Mouse (Mus musculus) testis, adult 2 months (tissue): Measurements from ENCODE around the gene Fbxl12. TPM values are rescaled to one million over a fixed set of nuclear protein-coding genes. Genes with fewer than 3 reads are reported as not detected.
A peak's percentile ranks its signal among the peaks of the same experiment; 100 is the strongest.

Source experiments
- H3K27ac ChIP-seq: fragments of 200-500 bp; 2 replicates; pipeline ENCODE4 v1.5.1; 2012; ENCODE audit warnings: low read depth, low read length; ENCODE audit not compliant: control insufficient read depth, insufficient read depth
- H3K27me3 ChIP-seq: fragments of 200-500 bp; 2 replicates; pipeline ENCODE4 v1.6.1; 2012; ENCODE audit warnings: mild to moderate bottlenecking, low read length, moderate library complexity; ENCODE audit not compliant: control insufficient read depth, insufficient read depth
- H3K36me3 ChIP-seq: fragments of 200-500 bp; 2 replicates; pipeline ENCODE4 v1.6.1; 2012; ENCODE audit warnings: mild to moderate bottlenecking, low read length; ENCODE audit not compliant: control insufficient read depth, insufficient read depth
- H3K4me1 ChIP-seq: fragments of 200-500 bp; 2 replicates; pipeline ENCODE4 v1.6.1; 2012; ENCODE audit warnings: low read length; ENCODE audit not compliant: control insufficient read depth, insufficient read depth
- H3K4me3 ChIP-seq: fragments of 200-500 bp; 2 replicates; pipeline ENCODE4 v1.5.1; 2012; ENCODE audit warnings: low read depth, mild to moderate bottlenecking, low read length, moderate library complexity, mixed read lengths; ENCODE audit not compliant: control insufficient read depth
- CTCF ChIP-seq: fragments of 200-500 bp; IDR thresholded peaks from 2 replicates; pipeline ENCODE4 v1.5.1; 2012; ENCODE audit warnings: low read depth, mild to moderate bottlenecking, inconsistent platforms, low read length, moderate library complexity; ENCODE audit not compliant: control insufficient read depth, insufficient read depth, insufficient replicate concordance
- POLR2A ChIP-seq: fragments of 200-500 bp; IDR thresholded peaks from 2 replicates; pipeline ENCODE4 v1.6.1; 2012; ENCODE audit warnings: low read depth, mild to moderate bottlenecking, inconsistent platforms, low read length, moderate library complexity; ENCODE audit not compliant: control insufficient read depth
- polyA plus RNA-seq: library from polyadenylated mRNA; depleted of rRNA; stranded (reverse); fragments of >200 nt; gene quantifications from 2 replicates; pipeline ENCODE4 v1.2.3, GENCODE M21; 2012; rRNA removed

Gene Fbxl12
- polyA plus RNA-seq, 1 experiment, result 35.7 TPM

DNA sequence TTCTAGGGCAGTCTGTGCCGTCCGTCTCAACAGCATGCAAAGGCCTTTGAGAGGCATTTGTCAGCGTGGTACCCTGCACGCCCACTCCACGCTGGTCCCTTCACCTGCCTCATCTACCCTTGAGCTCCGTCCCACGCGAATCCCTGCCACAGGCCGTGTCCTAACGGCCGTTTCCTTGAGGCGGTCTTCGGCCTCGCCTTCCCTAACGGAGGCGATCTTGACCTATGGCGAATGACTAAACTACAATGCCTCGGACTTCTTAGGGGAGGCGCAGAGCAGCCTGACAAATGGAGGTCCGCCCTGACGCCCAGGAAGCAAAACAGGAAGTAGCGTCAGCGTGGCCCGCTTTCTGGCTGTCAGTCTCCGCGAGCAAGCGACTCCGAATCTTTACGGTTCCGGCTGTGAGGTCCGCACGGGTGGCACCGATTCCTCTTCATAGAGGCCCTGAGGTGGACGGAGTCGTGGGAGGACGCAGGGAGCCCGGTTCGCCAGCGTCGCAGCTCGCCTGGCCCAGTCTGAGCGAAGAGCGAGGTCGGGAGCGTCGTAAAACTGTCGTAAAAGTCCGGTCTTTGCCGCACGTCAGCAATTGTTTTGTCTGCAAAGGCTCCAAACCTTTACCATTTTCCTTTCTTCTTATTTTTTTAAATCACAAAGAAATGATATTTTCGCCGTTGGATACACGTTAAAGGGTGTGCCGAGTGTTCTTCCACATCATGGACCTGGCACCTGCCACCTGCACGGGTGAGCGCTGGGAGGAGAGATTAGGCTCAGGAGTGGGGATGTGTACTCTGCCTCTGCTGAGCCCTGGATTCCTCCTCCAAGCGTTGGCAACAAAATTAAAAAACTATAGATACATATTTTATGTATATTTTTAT, 37.2 kb downstream of the Fbxl12 start:
- Histone ChIP-seq H3K27me3 (no peaks in the 10 kb centered on the region), H3K27ac (peak overlapping the region; percentile 97), H3K4me1 (no peaks in the 10 kb centered on the region), H3K36me3 (no peaks in the 10 kb centered on the region), H3K4me3 (peak overlapping the region; percentile 89)
- TF ChIP-seq POLR2A (peak; percentile 67; the same call in 1 of the 2 replicates), CTCF (peak; percentile 10; the same call in 1 of the 2 replicates)

DNA sequence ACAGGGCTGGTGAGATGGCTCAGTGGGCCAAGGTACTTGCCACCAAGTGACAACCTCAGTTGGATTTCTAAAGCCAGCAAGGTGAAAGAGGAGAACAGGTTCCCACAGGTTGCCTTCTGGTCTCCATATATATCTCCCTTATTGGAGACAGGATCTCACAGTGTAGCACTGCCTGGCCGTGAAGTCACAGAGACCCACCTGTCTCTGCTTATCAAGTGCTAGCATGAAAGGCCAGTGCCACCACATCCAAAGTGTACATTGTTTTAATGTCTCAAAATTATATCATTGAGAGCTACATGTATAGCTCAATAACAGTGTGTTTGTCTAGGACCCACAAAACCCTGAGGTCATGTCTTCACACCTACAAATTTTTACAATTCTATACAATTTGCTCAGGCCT, 38.3 kb downstream of the Fbxl12 start:
- H3K4me1 ChIP-seq, result no peaks in the 10 kb centered on the region
- no peak overlapping the region for H3K4me3 ChIP-seq
- H3K27me3 ChIP-seq, result no peaks in the 10 kb centered on the region
- H3K36me3 ChIP-seq, result no peaks in the 10 kb centered on the region
- H3K27ac ChIP-seq, result no peak overlapping the region
- TF ChIP-seq POLR2A (no peak), CTCF (no peak)

DNA sequence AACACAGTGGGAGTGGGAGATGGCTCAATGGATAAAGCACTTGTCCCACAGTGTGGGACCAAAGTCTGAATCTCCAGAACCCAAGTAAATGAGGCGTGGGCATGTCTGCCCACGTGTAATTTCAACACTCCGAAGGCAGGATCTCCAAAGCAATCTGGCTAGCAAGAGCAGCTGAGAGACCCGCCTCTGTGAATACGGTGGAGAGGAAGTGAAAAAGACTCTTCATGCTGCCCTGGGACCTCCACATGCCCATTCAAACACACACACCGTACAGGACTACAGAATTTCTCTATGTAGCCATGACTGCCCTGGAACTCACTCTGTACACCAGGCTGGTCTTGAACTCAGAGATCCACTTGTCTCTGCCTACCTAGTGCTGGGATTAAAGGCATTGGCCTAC, 43.3 kb downstream of the Fbxl12 start:
- Histone ChIP-seq H3K4me3 (no peak overlapping the region), H3K4me1 (no peaks in the 10 kb centered on the region), H3K27ac (no peak overlapping the region), H3K36me3 (no peaks in the 10 kb centered on the region), H3K27me3 (no peaks in the 10 kb centered on the region)
- TF ChIP-seq CTCF (no peak), POLR2A (no peak)

DNA sequence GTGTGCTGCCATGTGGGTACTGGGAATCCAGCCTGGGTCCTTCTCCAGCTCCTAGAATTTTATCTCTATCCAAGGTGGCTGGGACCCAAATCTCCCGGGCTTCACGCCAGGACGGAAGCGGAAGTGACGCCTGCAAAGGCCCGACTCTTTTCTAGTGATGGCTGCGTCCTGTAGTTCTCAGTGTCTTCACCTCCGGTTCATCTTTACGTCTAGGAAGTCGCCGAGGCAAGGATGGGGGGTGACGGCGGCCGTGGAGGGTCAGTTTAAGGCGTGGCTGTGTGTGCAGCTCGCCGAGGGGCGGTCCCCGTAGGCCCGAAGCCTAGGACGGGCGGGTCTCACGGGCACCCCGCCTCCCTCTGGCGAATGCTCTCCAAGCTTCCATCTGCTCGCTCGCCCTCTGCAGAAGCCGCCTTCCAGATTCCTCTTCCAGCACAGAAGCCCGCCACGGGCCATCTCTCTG, 63.4 kb downstream of the Fbxl12 start, which contains the start of gene Zfp846:
Gene Zfp846 (plus strand): TSS at position 117 of the 460 bp plus-strand sequence.
- Histone ChIP-seq H3K4me3 (peak within 1 kb of the TSS; percentile 74), H3K27ac (peak within 1 kb of the TSS; percentile 78), H3K27me3 (no peaks in the 10 kb centered on the region), H3K36me3 (no peaks in the 10 kb centered on the region), H3K4me1 (peaks cover 4% of the 10 kb centered on the region)
- TF ChIP-seq POLR2A (peak; percentile 59), CTCF (no peak)

DNA sequence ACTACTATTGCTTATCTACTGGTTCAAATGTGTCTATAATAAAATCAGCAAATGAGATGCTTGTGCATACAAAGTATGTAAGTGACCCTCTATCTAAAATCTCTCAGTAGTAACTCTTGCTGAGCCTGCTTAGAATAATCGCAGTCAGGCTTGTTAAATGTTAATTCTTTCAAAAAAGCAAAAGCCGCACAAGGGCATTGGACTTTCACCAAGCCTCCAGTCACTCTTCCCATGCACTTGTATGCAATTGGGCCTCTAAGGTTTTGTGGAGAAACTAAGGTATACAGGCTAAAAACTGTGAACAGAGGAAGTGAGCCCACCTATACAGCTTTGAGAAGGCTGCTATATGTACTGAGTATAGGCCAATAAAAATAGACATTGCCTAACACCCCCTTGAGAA, 68.0 kb downstream of the Fbxl12 start:
- TF ChIP-seq CTCF, result no peak
- no peak for TF ChIP-seq POLR2A
- no peaks in the 10 kb centered on the region for H3K27me3 ChIP-seq

DNA sequence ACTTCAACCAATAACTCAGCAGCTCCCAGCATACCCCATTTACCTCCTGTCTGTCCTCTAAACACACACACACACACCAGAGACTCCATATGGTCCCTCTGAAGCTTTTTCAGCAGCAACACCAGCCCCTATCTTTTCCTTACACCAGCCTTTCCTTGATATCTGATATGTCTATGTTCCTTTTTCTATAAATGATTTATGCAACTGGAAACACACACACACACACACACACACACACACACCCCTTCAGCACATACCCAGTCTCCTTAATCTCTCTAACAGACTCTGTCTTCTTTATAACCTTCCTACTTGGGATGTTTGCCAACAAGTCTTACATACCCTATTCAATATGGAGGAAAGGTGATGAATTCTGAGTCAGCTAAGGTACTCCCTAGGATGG, 73.5 kb downstream of the Fbxl12 start:
- Histone ChIP-seq H3K36me3 (no peaks in the 10 kb centered on the region), H3K4me1 (no peaks in the 10 kb centered on the region), H3K27me3 (no peaks in the 10 kb centered on the region), H3K4me3 (no peak overlapping the region), H3K27ac (no peak overlapping the region)
- TF ChIP-seq POLR2A (no peak), CTCF (no peak)

More for the DNA sequence above, 68.0 kb downstream of the Fbxl12 start:
- no peak overlapping the region for H3K27ac ChIP-seq
- H3K36me3 ChIP-seq, result no peaks in the 10 kb centered on the region
- H3K4me1 ChIP-seq, result peaks cover 4% of the 10 kb centered on the region
- no peak overlapping the region for H3K4me3 ChIP-seq

Other genes starting within 250 kb of the Fbxl12 start
- gene Zfp26, start 184.6 kb downstream of the Fbxl12 start, polyA plus RNA-seq, result 1.5 and 2.3 TPM in 2 replicates
- 8.8 and 9.4 TPM in 2 replicates for gene Zfp426, start 152.0 kb downstream of the Fbxl12 start, polyA plus RNA-seq
- gene Zfp266, start 123.3 kb downstream of the Fbxl12 start, polyA plus RNA-seq, result 2.1 and 2.5 TPM in 2 replicates
- gene Zfp846, start 63.5 kb downstream of the Fbxl12 start, polyA plus RNA-seq, result 2.4 and 2.8 TPM in 2 replicates
- 175 and 241 TPM in 2 replicates for gene Ubl5, start 1.9 kb downstream of the Fbxl12 start, polyA plus RNA-seq
- gene Pin1, start 7.3 kb upstream of the Fbxl12 start, polyA plus RNA-seq, result 17.7 and 17.8 TPM in 2 replicates
- gene Olfm2, start 101.6 kb upstream of the Fbxl12 start, polyA plus RNA-seq, result 3.2 and 3.4 TPM in 2 replicates
- 0.62 and 1.0 TPM in 2 replicates for gene Col5a3, start 170.3 kb upstream of the Fbxl12 start, polyA plus RNA-seq
- gene Rdh8, start 173.7 kb upstream of the Fbxl12 start, polyA plus RNA-seq, result not detected in 2 replicates
- gene A230050P20Rik, start 223.9 kb upstream of the Fbxl12 start, polyA plus RNA-seq, result 2.6 and 3.1 TPM in 2 replicates
- 0.88 and 1.1 TPM in 2 replicates for gene Angptl6, start 235.0 kb upstream of the Fbxl12 start, polyA plus RNA-seq
- gene Ppan, start 243.4 kb upstream of the Fbxl12 start, polyA plus RNA-seq, result 28.4 and 32.2 TPM in 2 replicates